Mouse (Mus musculus) heart, embryonic 14.5 days (tissue): ENCODE measurements around the gene Yrdc. TPM values are rescaled to one million over a fixed set of nuclear protein-coding genes. Genes with fewer than 3 reads are reported as not detected.
A peak's percentile ranks its signal among the peaks of the same experiment; 100 is the strongest.

ENCODE experiments used
- ATAC-seq: fragments of 200-750 bp; cut with Nextera tagmentation; 2 replicates; pipeline ENCODE4 v1.8.0; 2017; ENCODE audit warnings: low read depth, moderate TSS enrichment; ENCODE audit not compliant: insufficient number of reproducible peaks, insufficient read depth, low FRiP score
- H3K27ac ChIP-seq, 2 experiments: fragments of 200-500 bp in 1 of 2; fragments of 300-500 bp in 1 of 2; sonication (generic) in 1 of 2; replicated peaks in 1 of 2; 2 replicates each; pipeline ENCODE4 v1.5.1; 2012 to 2014; ENCODE audit warnings: low read depth in 2 of 2, low read length in 2 of 2, control low read depth in 1 of 2, mild to moderate bottlenecking in 1 of 2, mixed read lengths in 1 of 2; ENCODE audit not compliant: control insufficient read depth in 1 of 2, insufficient read depth in 1 of 2
- H3K27me3 ChIP-seq: fragments of 300-500 bp; sonication (generic); 2 replicates; pipeline ENCODE4 v1.6.1; 2014; ENCODE audit warnings: mild to moderate bottlenecking, low read length, control low read depth; ENCODE audit not compliant: control insufficient read depth, insufficient read depth
- H3K36me3 ChIP-seq: fragments of 300-500 bp; sonication (generic); 2 replicates; pipeline ENCODE4 v1.6.1; 2014; ENCODE audit warnings: mild to moderate bottlenecking, control low read depth, low read length, mixed read lengths; ENCODE audit not compliant: control insufficient read depth, insufficient read depth
- H3K4me1 ChIP-seq, 2 experiments: fragments of 200-500 bp in 1 of 2; fragments of 300-500 bp in 1 of 2; sonication (generic) in 1 of 2; 2 replicates each; pipeline ENCODE4 v1.6.1; 2012 to 2014; ENCODE audit warnings: low read length in 2 of 2, control low read depth in 1 of 2, mixed read lengths in 1 of 2; ENCODE audit not compliant: control insufficient read depth in 2 of 2, insufficient read depth in 2 of 2
- H3K4me2 ChIP-seq: fragments of 300-500 bp; sonication (generic); 2 replicates; pipeline ENCODE4 v1.6.1; 2014; ENCODE audit warnings: mild to moderate bottlenecking, low read length
- H3K4me3 ChIP-seq, 2 experiments: fragments of 200-500 bp in 1 of 2; fragments of 300-500 bp in 1 of 2; sonication (generic) in 1 of 2; 2 replicates each; pipeline ENCODE4 v1.5.1; 2012 to 2014; ENCODE audit warnings: low read length in 2 of 2, mild to moderate bottlenecking in 2 of 2, control low read depth in 1 of 2, low read depth in 1 of 2, moderate library complexity in 1 of 2; ENCODE audit not compliant: control insufficient read depth in 1 of 2, insufficient read depth in 1 of 2
- H3K9ac ChIP-seq: fragments of 300-500 bp; sonication (generic); 2 replicates; pipeline ENCODE4 v1.6.1; 2014; ENCODE audit warnings: mild to moderate bottlenecking, low read length
- H3K9me3 ChIP-seq: fragments of 300-500 bp; sonication (generic); 2 replicates; pipeline ENCODE4 v1.6.1; 2016; ENCODE audit warnings: low read length, control low read depth; ENCODE audit not compliant: control insufficient read depth
- WGBS: fragments of 180-500 bp; shearing (Covaris S2); extraction: QIAGEN DNeasy Blood & Tissue Kit; methylation state at CpG from one replicate; pipeline ENCODE4 v1.1.7; 2014; 5-methylcytosine and 5-hydroxymethylcytosine counted together
- polyA plus RNA-seq: library from polyadenylated mRNA; unstranded; fragments of >200 nt; fragmentation: Nextera tagmentation; extraction: Ambion mirVana; gene quantifications from 2 replicates; pipeline ENCODE4 v1.2.1, GENCODE M21; 2014

Yrdc gene
- polyA plus RNA-seq: 23.1 and 28.1 TPM in 2 replicates

GRCm38 (mm10) chr4:124850261-124850913 is at the start of gene Yrdc:
TSS of gene Yrdc (plus strand) at chr4:124850679.
- WGBS: under 1% methylated on average over 44 of the region's 90 CpGs

DNA sequence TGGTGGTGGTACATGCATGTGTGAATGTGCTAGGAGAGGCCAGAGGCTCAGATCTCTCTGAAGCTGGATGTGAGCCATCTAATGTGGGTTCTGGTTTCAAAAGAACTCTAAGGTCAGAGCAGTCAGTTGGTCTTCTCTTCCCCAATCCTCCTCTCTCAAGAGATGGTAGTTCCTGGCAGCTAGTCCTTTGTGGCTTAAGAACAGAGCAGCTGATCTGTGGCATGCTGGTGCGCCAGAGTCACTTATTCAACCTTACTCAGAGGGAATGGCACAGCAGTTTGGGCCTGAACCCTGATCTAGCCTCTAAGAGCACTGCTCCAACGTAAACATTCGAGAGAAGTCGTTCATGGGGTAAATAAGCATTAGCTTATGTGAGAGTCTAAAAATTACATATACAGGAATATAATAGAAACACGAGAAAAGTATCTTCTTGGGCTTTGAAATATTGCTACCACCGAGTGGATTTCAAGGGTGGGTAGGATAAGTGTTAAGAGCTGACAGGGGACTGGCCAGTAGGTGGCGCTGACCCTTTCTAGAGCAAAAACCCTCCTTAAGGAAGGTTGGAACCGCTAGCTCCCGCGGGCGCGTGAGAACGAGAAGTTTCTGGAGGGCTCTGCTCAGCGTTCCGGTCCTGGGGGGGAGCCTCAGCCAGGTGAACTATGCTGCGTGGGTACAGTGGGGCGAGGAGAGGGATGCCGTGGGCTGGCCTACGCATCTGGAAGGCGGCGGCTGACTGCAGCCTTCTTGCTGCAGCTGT is 48.7 kb upstream of the Yrdc start, which contains the start of gene Mtf1:
Mtf1 (plus strand) TSS at position 553 of the 757 bp plus-strand sequence.
- Histone ChIP-seq H3K9me3 (no peaks in the 10 kb centered on the region), H3K4me1 (peaks cover 0 to 12% of the 10 kb centered on the region in 2 experiments; a peak in 3 of 4 replicates), H3K27me3 (no peaks in the 10 kb centered on the region), H3K9ac (peak within 1 kb of the TSS; percentile 89), H3K36me3 (peaks cover 51% of the 10 kb centered on the region), H3K27ac (peak within 1 kb of the TSS; percentile 90 to 94), H3K4me2 (peak within 1 kb of the TSS; percentile 93), H3K4me3 (peak within 1 kb of the TSS; percentile 66 to 89)
- peak; percentile 64 for ATAC-seq
- WGBS: 4% methylated on average over 21 of the region's 21 CpGs

More at GRCm38 (mm10) chr4:124850261-124850913, at the start of gene Yrdc:
- Histone ChIP-seq H3K36me3 (peaks cover 32% of the 10 kb centered on the region), H3K9ac (peak within 1 kb of the TSS; percentile 86), H3K4me1 (peaks cover 10 to 18% of the 10 kb centered on the region in 2 experiments), H3K27ac (peak within 1 kb of the TSS; percentile 73 to 90), H3K4me2 (peak within 1 kb of the TSS; percentile 89), H3K27me3 (no peaks in the 10 kb centered on the region), H3K9me3 (no peaks in the 10 kb centered on the region), H3K4me3 (peak within 1 kb of the TSS; percentile 88 to 92)
- ATAC-seq: peak; percentile 90

- ATAC-seq: peak; percentile 99
- under 1% methylated on average over 53 of the region's 53 CpGs for WGBS
- H3K36me3 ChIP-seq: peaks cover 58% of the 10 kb centered on the region
- H3K27me3 ChIP-seq: no peaks in the 10 kb centered on the region
- peaks cover 0 to 12% of the 10 kb centered on the region in 2 experiments; a peak in 3 of 4 replicates for H3K4me1 ChIP-seq
- peak overlapping the region; percentile 89 for H3K9ac ChIP-seq
- H3K4me2 ChIP-seq: peak overlapping the region; percentile 93
- no peaks in the 10 kb centered on the region for H3K9me3 ChIP-seq
- peak overlapping the region; percentile 66 to 89 for H3K4me3 ChIP-seq
- H3K27ac ChIP-seq: peak overlapping the region; percentile 90 to 94
Observed at GRCm38 (mm10) chr4:124802309-124803260, 47.9 kb upstream of the Yrdc start.

DNA sequence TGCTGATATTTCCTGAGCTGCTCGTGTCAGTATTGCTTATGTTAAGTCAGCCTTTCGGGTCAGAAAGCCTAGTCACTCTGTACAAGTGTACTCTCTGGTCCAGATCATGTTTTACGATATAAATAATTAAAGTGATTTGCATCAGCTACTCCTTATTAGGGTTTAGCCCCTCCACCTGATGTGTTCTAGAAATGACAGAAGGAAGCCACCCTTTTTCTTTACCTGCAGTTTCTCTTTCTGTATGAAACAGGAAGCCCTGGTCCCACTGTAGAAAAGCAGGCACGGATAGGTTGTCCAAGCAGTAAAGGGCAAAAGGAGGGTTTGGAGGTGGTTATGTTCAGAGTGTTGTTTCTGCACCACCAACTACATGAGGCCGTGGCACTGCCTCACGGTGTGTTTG is 47.1 kb upstream of the Yrdc start:
- Histone ChIP-seq H3K27me3 (no peaks in the 10 kb centered on the region), H3K9me3 (no peaks in the 10 kb centered on the region), H3K36me3 (peaks cover 50% of the 10 kb centered on the region), H3K9ac (peak overlapping the region; percentile 89), H3K27ac (no peak overlapping the region), H3K4me3 (peak overlapping the region in 1 of 2 experiments; percentile 89; a peak in 3 of 4 replicates), H3K4me1 (peaks cover 0 to 16% of the 10 kb centered on the region in 2 experiments), H3K4me2 (peak overlapping the region; percentile 93)
- no peak for ATAC-seq
- 69% methylated on average over 6 of the region's 6 CpGs for WGBS

GRCm38 (mm10) chr4:124808511-124808910 is 42.0 kb upstream of the Yrdc start:
- Histone ChIP-seq H3K27ac (peak overlapping the region; percentile 5 to 38; a peak in 1 of 4 replicates), H3K4me2 (no peak overlapping the region)

DNA sequence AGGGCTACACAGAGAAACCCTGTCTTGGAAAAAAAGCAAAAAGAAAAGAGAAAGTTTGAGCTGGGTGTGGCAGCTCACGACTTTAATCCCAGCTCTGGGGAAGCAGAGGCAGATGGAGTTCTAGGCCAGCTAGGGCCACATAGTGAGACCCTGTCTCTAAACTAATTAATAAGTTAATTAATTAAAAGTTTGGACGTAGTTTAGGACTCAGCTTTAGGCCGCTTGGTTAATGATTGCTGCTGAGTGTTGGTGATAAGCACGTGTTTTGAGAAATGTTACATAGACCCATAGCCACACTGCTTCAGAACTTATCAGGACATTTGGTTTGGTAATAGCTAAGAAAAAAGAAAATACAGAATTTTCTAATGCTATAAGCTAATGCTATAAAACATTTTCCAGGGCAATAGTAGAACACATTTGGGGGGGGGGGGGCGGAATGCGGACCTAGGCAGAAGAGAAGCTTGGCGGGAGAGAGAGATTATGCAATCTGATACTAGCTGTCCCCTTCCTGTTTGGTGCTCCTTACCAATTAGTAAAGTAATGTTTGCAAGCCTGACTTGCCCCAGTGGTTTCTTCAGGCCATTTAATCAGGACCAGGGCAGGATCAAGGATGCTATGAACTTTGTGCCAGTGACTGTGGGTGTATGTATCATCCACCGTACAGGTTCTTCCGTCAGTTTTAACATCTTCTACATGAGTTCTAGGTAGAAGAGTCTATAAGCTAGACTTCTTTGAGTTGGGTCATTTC is 41.2 kb upstream of the Yrdc start:
- Histone ChIP-seq H3K9ac (no peak overlapping the region), H3K9me3 (no peaks in the 10 kb centered on the region), H3K27ac (0 out of 4 replicates have a peak overlapping the region, but pooled peaks of 1 of the 2 experiments have one; percentile 38), H3K4me3 (no peak overlapping the region), H3K27me3 (no peaks in the 10 kb centered on the region), H3K4me1 (peaks cover 0 to 4% of the 10 kb centered on the region in 2 experiments; a peak in 2 of 4 replicates), H3K36me3 (peaks cover 39% of the 10 kb centered on the region), H3K4me2 (no peak overlapping the region)
- 82% methylated on average over 9 of the region's 9 CpGs for WGBS
- ATAC-seq: no peak

More at GRCm38 (mm10) chr4:124808511-124808910, 42.0 kb upstream of the Yrdc start:
- Histone ChIP-seq H3K4me1 (peaks cover 0 to 6% of the 10 kb centered on the region in 2 experiments; a peak in 3 of 4 replicates), H3K4me3 (no peak overlapping the region), H3K9me3 (no peaks in the 10 kb centered on the region), H3K36me3 (peaks cover 40% of the 10 kb centered on the region), H3K27me3 (no peaks in the 10 kb centered on the region), H3K9ac (no peak overlapping the region)
- no peak for ATAC-seq
- 52% methylated on average over 5 of the region's 5 CpGs for WGBS
